24 mouse cellular contexts compared by ENCODE assay signal in the genomic region with DNA sequence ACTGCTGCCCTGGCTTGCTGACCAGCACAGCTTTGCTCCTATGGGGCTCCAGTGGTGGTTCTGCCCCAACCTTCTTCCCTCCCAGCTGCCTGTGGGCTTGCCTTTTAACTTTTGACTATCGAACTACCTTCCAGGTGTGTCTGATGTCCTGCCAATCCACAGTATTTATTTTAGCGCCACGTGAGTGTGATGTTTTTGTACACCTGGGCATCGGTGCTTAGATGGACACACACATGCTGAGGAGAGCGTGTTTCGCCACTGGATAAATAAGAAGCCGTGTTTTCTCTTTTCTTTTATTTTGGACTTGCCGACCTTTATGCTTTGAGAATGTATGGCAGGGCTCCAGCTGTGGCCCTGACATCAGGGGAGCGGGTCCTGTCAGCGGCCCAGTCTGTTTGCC. TPM values are rescaled to one million over a fixed set of nuclear protein-coding genes. Genes with fewer than 3 reads are reported as not detected.
DNase-seq lines count a peak whose midpoint lies in the region; ATAC-seq lines count a peak whose summit lies in the region.
"Had no signal": no experiment of that assay in that cellular context is flagged by ENCODE, and none has a peak within 500 bp of the region (broad histone marks: within the 10 kb centered on the region; RNA-seq: fewer than 3 reads in every experiment).

No protein-coding gene starts in this region.

- H3K9me3 ChIP-seq in liver, embryonic 15.5 days (replicated peaks) = no peaks in the 10 kb centered on the region
- H3K9me3 ChIP-seq in liver, embryonic 12.5 days (replicated peaks) = no peaks in the 10 kb centered on the region
- H3K9me3 ChIP-seq in stomach, embryonic 16.5 days (replicated peaks; ENCODE audit: control insufficient read depth, low read length) = no peaks in the 10 kb centered on the region
- H3K9me3 ChIP-seq: embryonic facial prominence, embryonic 12.5 days; embryonic facial prominence, embryonic 15.5 days; forebrain, embryonic 12.5 days; forebrain, embryonic 15.5 days; heart, embryonic 12.5 days; heart, embryonic 15.5 days; hindbrain, embryonic 10.5 days; hindbrain, embryonic 13.5 days had no signal

- ATAC-seq in liver, embryonic 15.5 days (ENCODE audit: insufficient read depth) = no peak
- ATAC-seq in liver, embryonic 12.5 days = no peak
- no peak for ATAC-seq in stomach, embryonic 16.5 days (ENCODE audit: insufficient read depth, low FRiP score)
- ATAC-seq: activated CD4-positive, CD25-positive, alpha-beta regulatory T cell, adult 4 months; forebrain, embryonic 15.5 days; hindbrain, embryonic 16.5 days had no signal

- H3K27me3 ChIP-seq in liver, embryonic 15.5 days = no peaks in the 10 kb centered on the region
- no peaks in the 10 kb centered on the region for H3K27me3 ChIP-seq in liver, embryonic 12.5 days (replicated peaks)
- no peaks in the 10 kb centered on the region for H3K27me3 ChIP-seq in stomach, embryonic 16.5 days (ENCODE audit: control insufficient read depth, insufficient read depth, low read length)
- H3K27me3 ChIP-seq: embryonic facial prominence, embryonic 12.5 days; embryonic facial prominence, embryonic 15.5 days; forebrain, embryonic 12.5 days; forebrain, embryonic 15.5 days; heart, embryonic 12.5 days; heart, embryonic 15.5 days; hindbrain, embryonic 13.5 days had no signal

- no peaks in the 10 kb centered on the region for H3K36me3 ChIP-seq in liver, embryonic 15.5 days (replicated peaks)
- no peaks in the 10 kb centered on the region for H3K36me3 ChIP-seq in liver, embryonic 12.5 days
- H3K36me3 ChIP-seq in stomach, embryonic 16.5 days (ENCODE audit: control insufficient read depth, insufficient read depth, low read length) = no peaks in the 10 kb centered on the region
- H3K36me3 ChIP-seq: forebrain, embryonic 15.5 days; heart, embryonic 12.5 days; heart, embryonic 15.5 days; hindbrain, embryonic 13.5 days had no signal

- peak overlapping the region; percentile 19; the same call in 1 of the 2 replicates for H3K27ac ChIP-seq in liver, embryonic 15.5 days (replicated peaks)
- no peak overlapping the region for H3K27ac ChIP-seq in liver, embryonic 12.5 days
- H3K27ac ChIP-seq in stomach, embryonic 16.5 days (ENCODE audit: low read length) = 0 out of 2 replicates have a peak overlapping the region, but pooled peaks have one; percentile 8
- H3K27ac ChIP-seq: embryonic facial prominence, embryonic 12.5 days; embryonic facial prominence, embryonic 15.5 days; forebrain, embryonic 12.5 days; forebrain, embryonic 15.5 days; heart, embryonic 15.5 days; hindbrain, embryonic 10.5 days; hindbrain, embryonic 13.5 days had no signal

- H3K4me1 ChIP-seq in liver, embryonic 15.5 days (replicated peaks) = peaks cover 17% of the 10 kb centered on the region; the same call in 1 of the 2 replicates
- H3K4me1 ChIP-seq in liver, embryonic 12.5 days = peaks cover 28% of the 10 kb centered on the region; the same call in 1 of the 2 replicates
- H3K4me1 ChIP-seq in stomach, embryonic 16.5 days (ENCODE audit: control insufficient read depth, insufficient read depth, low read length) = peaks cover 57% of the 10 kb centered on the region

- peak; percentile 49 for DNase-seq in adrenal gland, adult 2 months
- no peak for DNase-seq in adrenal gland, postnatal 25 days
- DNase-seq in cerebellum, postnatal 14 days = no peak
- DNase-seq: adrenal gland, postnatal 10 days; cerebellum, adult 11 months; cerebellum, adult 2 months; cerebellum, adult 9-11 months; gastrocnemius, postnatal 25 days; heart, adult 18-20 months; heart, postnatal 10 days; heart, postnatal 36 days had no signal

- WGBS in liver, embryonic 15.5 days (ENCODE audit: insufficient replicate concordance) = 65% methylated on average over 10 of the region's 10 CpGs
- 72% methylated on average over 10 of the region's 10 CpGs for WGBS in liver, embryonic 12.5 days (ENCODE audit: insufficient replicate concordance)
- 66% methylated on average over 10 of the region's 10 CpGs for WGBS in stomach, embryonic 16.5 days

- no peak overlapping the region for H3K4me3 ChIP-seq in liver, embryonic 15.5 days (replicated peaks)
- no peak overlapping the region for H3K4me3 ChIP-seq in liver, embryonic 12.5 days
- no peak overlapping the region for H3K4me3 ChIP-seq in stomach, embryonic 16.5 days (replicated peaks; ENCODE audit: low read length)
- H3K4me3 ChIP-seq: embryonic facial prominence, embryonic 12.5 days; embryonic facial prominence, embryonic 15.5 days; forebrain, embryonic 12.5 days; forebrain, embryonic 15.5 days; heart, embryonic 12.5 days; heart, embryonic 15.5 days; hindbrain, embryonic 10.5 days; hindbrain, embryonic 13.5 days had no signal

- no peak overlapping the region for H3K4me2 ChIP-seq in liver, embryonic 15.5 days
- H3K4me2 ChIP-seq in liver, embryonic 12.5 days = no peak overlapping the region
- H3K4me2 ChIP-seq in stomach, embryonic 16.5 days (ENCODE audit: low read depth, low read length) = no peak overlapping the region
- H3K4me2 ChIP-seq: embryonic facial prominence, embryonic 12.5 days; embryonic facial prominence, embryonic 15.5 days; forebrain, embryonic 12.5 days; forebrain, embryonic 15.5 days; heart, embryonic 12.5 days; heart, embryonic 15.5 days; hindbrain, embryonic 13.5 days had no signal

- H3K9ac ChIP-seq in liver, embryonic 15.5 days = no peak overlapping the region
- H3K9ac ChIP-seq in liver, embryonic 12.5 days = no peak overlapping the region
- H3K9ac ChIP-seq in stomach, embryonic 16.5 days (ENCODE audit: low read length) = no peak overlapping the region
- H3K9ac ChIP-seq: embryonic facial prominence, embryonic 12.5 days; embryonic facial prominence, embryonic 15.5 days; forebrain, embryonic 12.5 days; forebrain, embryonic 15.5 days; heart, embryonic 12.5 days; heart, embryonic 15.5 days; hindbrain, embryonic 13.5 days had no signal

RNA-seq across cellular contexts. Expression of gene Plpp3, which starts 29.5 kb away (rescaled TPM):
- total RNA-seq in adrenal gland, adult 2 months (2021) = 100 to 1,000 TPM; 237 to 336 TPM
- polyA plus RNA-seq in adrenal gland, adult 2 months (2012; rRNA removed) = 246 and 342 TPM in 2 replicates
- 340 and 406 TPM in 2 replicates for total RNA-seq in adrenal gland, postnatal 25 days (2021)
- polyA plus RNA-seq in liver, embryonic 15.5 days (2015; fragmentation: Nextera tagmentation; extraction: Ambion mirVana) = 14.2 and 17.2 TPM in 2 replicates
- 14.5 and 15.6 TPM in 2 replicates for polyA plus RNA-seq in liver, embryonic 12.5 days (2016; fragmentation: Nextera tagmentation; extraction: Ambion mirVana)
- polyA plus RNA-seq in stomach, embryonic 16.5 days (2015; fragmentation: Nextera tagmentation; extraction: Ambion mirVana) = 65.3 and 69.9 TPM in 2 replicates
- polyA plus RNA-seq: activated CD4-positive, CD25-positive, alpha-beta regulatory T cell, adult 4 months had no signal
